Mouse (Mus musculus) cortical plate, adult 2 months (tissue): ENCODE results near the gene Desi2.
"Not testable (repeated sequence)": the region's sequence is repeated elsewhere in the genome, so short reads cannot be mapped to it uniquely, and the experiment has no call there.

Source experiments
- CTCF ChIP-seq: fragments of 200-500 bp; IDR thresholded peaks from 2 replicates; pipeline ENCODE4 v1.5.1; 2011; ENCODE audit warnings: mild to moderate bottlenecking, control low read depth, low read length; ENCODE audit not compliant: insufficient read depth; ENCODE audit errors: extremely low read depth
- POLR2A ChIP-seq: fragments of 200-500 bp; IDR thresholded peaks from 2 replicates; pipeline ENCODE4 v1.6.1; 2011; ENCODE audit warnings: mild to moderate bottlenecking, low read length, control low read depth; ENCODE audit not compliant: insufficient read depth; ENCODE audit errors: extremely low read depth

DNA sequence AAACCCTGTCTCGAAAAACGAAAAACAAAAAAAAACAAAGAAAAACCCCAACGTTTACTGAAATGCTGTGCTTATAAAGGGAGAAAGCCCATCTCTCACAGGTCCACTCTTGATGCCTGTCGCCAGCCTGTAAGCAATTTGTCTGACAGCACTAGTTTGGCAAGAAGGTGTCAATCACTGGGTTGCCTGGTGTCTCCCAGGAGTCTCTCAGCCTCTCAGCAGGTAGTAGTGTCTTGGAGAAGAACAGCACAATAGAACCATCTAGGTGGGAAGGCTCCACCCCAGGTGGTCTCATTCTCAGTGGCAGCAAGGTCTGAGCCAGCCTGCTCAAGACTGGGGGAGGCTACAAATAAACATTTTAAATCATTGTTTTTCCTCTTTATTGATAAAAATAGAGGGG lies 20.6 kb downstream of the Desi2 start:
- not testable (repeated sequence) for TF ChIP-seq CTCF, POLR2A
